Mouse (Mus musculus) intestine, embryonic 14.5 days (tissue): ENCODE measurements around the gene Olfr1458. TPM values are rescaled to one million over a fixed set of nuclear protein-coding genes. Genes with fewer than 3 reads are reported as not detected.

Experiments
- ATAC-seq: fragments of 200-750 bp; cut with Nextera tagmentation; replicated peaks from 2 replicates; pipeline ENCODE4 v1.8.0; 2017; ENCODE audit warnings: low read depth, moderate number of reproducible peaks, moderate TSS enrichment, moderate library complexity; ENCODE audit not compliant: low FRiP score, low TSS enrichment
- DNase-seq: peaks from one replicate; pipeline ENCODE4 v3.0.0-alpha.2; 2018; ENCODE audit warnings: low spot score
- H3K27ac ChIP-seq: fragments of 300-500 bp; sonication (generic); 2 replicates; pipeline ENCODE4 v1.5.1; 2014; ENCODE audit warnings: low read depth, mild to moderate bottlenecking, control low read depth
- H3K27me3 ChIP-seq: fragments of 300-500 bp; sonication (generic); replicated peaks from 2 replicates; pipeline ENCODE4 v1.6.1; 2014; ENCODE audit warnings: low read length, control low read depth; ENCODE audit not compliant: control insufficient read depth, insufficient read depth
- H3K36me3 ChIP-seq: fragments of 300-500 bp; sonication (generic); 2 replicates; pipeline ENCODE4 v1.6.1; 2014; ENCODE audit warnings: low read length, control low read depth; ENCODE audit not compliant: control insufficient read depth, insufficient read depth
- H3K4me1 ChIP-seq: fragments of 300-500 bp; sonication (generic); replicated peaks from 2 replicates; pipeline ENCODE4 v1.6.1; 2014; ENCODE audit warnings: low read length, control low read depth, mixed read lengths; ENCODE audit not compliant: control insufficient read depth, insufficient read depth
- H3K4me2 ChIP-seq: fragments of 300-500 bp; sonication (generic); 2 replicates; pipeline ENCODE4 v1.6.1; 2014; ENCODE audit warnings: low read length
- H3K4me3 ChIP-seq: fragments of 300-500 bp; sonication (generic); 2 replicates; pipeline ENCODE4 v1.5.1; 2014; ENCODE audit warnings: low read depth, low read length, control low read depth, mixed read lengths
- H3K9ac ChIP-seq: fragments of 300-500 bp; sonication (generic); 2 replicates; pipeline ENCODE4 v1.6.1; 2014; ENCODE audit warnings: mild to moderate bottlenecking, low read length
- H3K9me3 ChIP-seq: fragments of 300-500 bp; sonication (generic); 2 replicates; pipeline ENCODE4 v1.6.1; 2016; ENCODE audit warnings: low read length, control low read depth; ENCODE audit not compliant: control insufficient read depth
- WGBS: fragments of 180-500 bp; shearing (Covaris S2); extraction: QIAGEN DNeasy Blood & Tissue Kit; methylation state at CpG from one replicate; pipeline ENCODE4 v1.1.7; 2014; 5-methylcytosine and 5-hydroxymethylcytosine counted together
- polyA plus RNA-seq: library from polyadenylated mRNA; unstranded; fragments of >200 nt; fragmentation: Nextera tagmentation; extraction: Ambion mirVana; gene quantifications from 2 replicates; pipeline ENCODE4 v1.2.1, GENCODE M21; 2014

Olfr1458 gene
- polyA plus RNA-seq = not detected in 2 replicates

- Histone ChIP-seq H3K9ac (no peak within 1 kb of the TSS), H3K27me3 (no peaks in the 10 kb centered on the region), H3K4me1 (no peaks in the 10 kb centered on the region), H3K4me3 (no peak within 1 kb of the TSS), H3K9me3 (no peaks in the 10 kb centered on the region), H3K36me3 (no peaks in the 10 kb centered on the region), H3K4me2 (no peak within 1 kb of the TSS), H3K27ac (no peak within 1 kb of the TSS)
- DNase-seq (no peak), ATAC-seq (no peak)
- 89% methylated on average over 3 of the region's 3 CpGs for WGBS
Observed at GRCm38 (mm10) chr19:13106675-13107074, at the start of gene Olfr1458. Gene Olfr1458 (minus strand): TSS chr19:13106775.

- ATAC-seq (no peak), DNase-seq (no peak)
- no peaks in the 10 kb centered on the region for H3K9me3 ChIP-seq
- no peak within 1 kb of the TSS for H3K4me2 ChIP-seq
- H3K27ac ChIP-seq = no peak within 1 kb of the TSS
- H3K36me3 ChIP-seq = no peaks in the 10 kb centered on the region
- H3K4me3 ChIP-seq = no peak within 1 kb of the TSS
- H3K9ac ChIP-seq = no peak within 1 kb of the TSS
- H3K27me3 ChIP-seq = no peaks in the 10 kb centered on the region
- 70% methylated on average over 1 of the region's 1 CpGs for WGBS
- H3K4me1 ChIP-seq = no peaks in the 10 kb centered on the region
Observed at GRCm38 (mm10) chr19:13149449-13149848, 42.9 kb upstream of the Olfr1458 start, which contains the start of gene Olfr1459. Gene Olfr1459 (minus strand): TSS chr19:13149549.

GRCm38 (mm10) chr19:13097791-13098190 lies 8.8 kb downstream of the Olfr1458 start, which contains the start of gene Olfr1457:
Gene Olfr1457 (minus strand): TSS chr19:13097891.
- Histone ChIP-seq H3K9ac (no peak within 1 kb of the TSS), H3K36me3 (no peaks in the 10 kb centered on the region), H3K27ac (no peak within 1 kb of the TSS), H3K4me3 (no peak within 1 kb of the TSS), H3K4me1 (no peaks in the 10 kb centered on the region), H3K9me3 (no peaks in the 10 kb centered on the region), H3K27me3 (no peaks in the 10 kb centered on the region), H3K4me2 (no peak within 1 kb of the TSS)
- DNase-seq (no peak), ATAC-seq (no peak)
- 77% methylated on average over 2 of the region's 2 CpGs for WGBS

GRCm38 (mm10) chr19:13093908-13094307 lies 12.7 kb downstream of the Olfr1458 start:
- H3K36me3 ChIP-seq = no peaks in the 10 kb centered on the region
- H3K9me3 ChIP-seq = no peaks in the 10 kb centered on the region
- H3K27me3 ChIP-seq = no peaks in the 10 kb centered on the region
- 91% methylated on average over 1 of the region's 1 CpGs for WGBS
- ATAC-seq (no peak), DNase-seq (no peak)
- no peak overlapping the region for H3K27ac ChIP-seq
- H3K4me2 ChIP-seq = no peak overlapping the region
- no peak overlapping the region for H3K4me3 ChIP-seq
- no peaks in the 10 kb centered on the region for H3K4me1 ChIP-seq
- no peak overlapping the region for H3K9ac ChIP-seq

GRCm38 (mm10) chr19:13060310-13060709 lies 46.3 kb downstream of the Olfr1458 start, which contains the start of gene Olfr1454:
Gene Olfr1454 (plus strand): TSS chr19:13060610.
- no peak for DNase-seq
- WGBS = 73% methylated on average over 2 of the region's 2 CpGs
- Histone ChIP-seq H3K27me3 (no peaks in the 10 kb centered on the region), H3K36me3 (no peaks in the 10 kb centered on the region), H3K4me3 (no peak within 1 kb of the TSS), H3K9ac (no peak within 1 kb of the TSS), H3K4me1 (no peaks in the 10 kb centered on the region), H3K27ac (no peak within 1 kb of the TSS), H3K4me2 (no peak within 1 kb of the TSS), H3K9me3 (0 out of 2 replicates have a peak, but pooled peaks cover 2% of the 10 kb centered on the region)
- no peak for ATAC-seq

Other genes with a start within 250 kb of the Olfr1458 start
- gene Olfr1444, start 249.5 kb downstream of the Olfr1458 start, polyA plus RNA-seq = not detected in 2 replicates
- gene Olfr1445, start 222.9 kb downstream of the Olfr1458 start, polyA plus RNA-seq = not detected in 2 replicates
- not detected in 2 replicates for gene Olfr1446, start 213.3 kb downstream of the Olfr1458 start, polyA plus RNA-seq
- gene Olfr1447, start 203.0 kb downstream of the Olfr1458 start, polyA plus RNA-seq = not detected in 2 replicates
- gene Olfr1448, start 182.4 kb downstream of the Olfr1458 start, polyA plus RNA-seq = not detected in 2 replicates
- gene Olfr1449, start 175.9 kb downstream of the Olfr1458 start, polyA plus RNA-seq = not detected in 2 replicates
- gene Olfr1450, start 156.5 kb downstream of the Olfr1458 start, polyA plus RNA-seq = not detected in 2 replicates
- not detected in 2 replicates for gene Olfr1451, start 111.8 kb downstream of the Olfr1458 start, polyA plus RNA-seq
- not detected in 2 replicates for gene Olfr1453, start 78.4 kb downstream of the Olfr1458 start, polyA plus RNA-seq
- gene Olfr1454, start 46.2 kb downstream of the Olfr1458 start, polyA plus RNA-seq = not detected in 2 replicates
- not detected in 2 replicates for gene Olfr1457, start 8.9 kb downstream of the Olfr1458 start, polyA plus RNA-seq
- 0.03 TPM in 1 of 2 replicates, not detected in the other for gene Olfr1459, start 42.8 kb upstream of the Olfr1458 start, polyA plus RNA-seq
- gene Olfr1461, start 56.2 kb upstream of the Olfr1458 start, polyA plus RNA-seq = not detected in 2 replicates
- not detected in 2 replicates for gene Olfr1462, start 79.0 kb upstream of the Olfr1458 start, polyA plus RNA-seq
- not detected in 2 replicates for gene Olfr1463, start 124.6 kb upstream of the Olfr1458 start, polyA plus RNA-seq
- not detected in 2 replicates for gene Olfr1465, start 208.8 kb upstream of the Olfr1458 start, polyA plus RNA-seq
- not detected in 2 replicates for gene Olfr1466, start 232.1 kb upstream of the Olfr1458 start, polyA plus RNA-seq